Mouse (Mus musculus) kidney, postnatal 36 days (tissue): Measurements from ENCODE around the gene Tmem159.

ENCODE experiments used
- DNase-seq, 2 experiments: peaks; one replicate each; pipeline ENCODE4 v3.0.0; 2021 to 2022; ENCODE audit warnings: mixed read lengths in 2 of 2

Tmem159 gene

GRCm38 (mm10) chr7:120145191-120145590 is 43.0 kb downstream of the Tmem159 start, which contains the start of gene Zp2:
Gene Zp2 (minus strand): TSS chr7:120145291.
- no peak for DNase-seq

- peak; percentile 47 to 66 for DNase-seq
Observed at GRCm38 (mm10) chr7:120150257-120150656, 48.1 kb downstream of the Tmem159 start.

DNA sequence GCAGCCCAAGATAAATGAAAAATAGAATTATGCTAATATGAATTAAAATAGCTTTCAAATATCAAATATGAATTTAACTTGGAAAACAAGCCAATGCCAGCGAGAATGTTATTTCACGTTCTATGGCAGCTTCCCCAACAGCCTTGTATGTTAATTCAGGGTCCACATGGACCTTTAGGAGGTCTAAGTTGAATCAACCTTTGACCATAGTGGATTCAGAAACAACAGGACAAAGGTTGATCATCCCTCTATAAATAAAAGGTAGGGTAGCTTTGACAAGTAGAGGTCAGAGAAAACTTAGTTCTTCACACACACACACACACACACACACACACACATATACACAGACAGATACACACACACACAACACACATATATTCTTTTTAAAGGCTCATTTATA is 48.7 kb downstream of the Tmem159 start:
- DNase-seq = no peak

DNA sequence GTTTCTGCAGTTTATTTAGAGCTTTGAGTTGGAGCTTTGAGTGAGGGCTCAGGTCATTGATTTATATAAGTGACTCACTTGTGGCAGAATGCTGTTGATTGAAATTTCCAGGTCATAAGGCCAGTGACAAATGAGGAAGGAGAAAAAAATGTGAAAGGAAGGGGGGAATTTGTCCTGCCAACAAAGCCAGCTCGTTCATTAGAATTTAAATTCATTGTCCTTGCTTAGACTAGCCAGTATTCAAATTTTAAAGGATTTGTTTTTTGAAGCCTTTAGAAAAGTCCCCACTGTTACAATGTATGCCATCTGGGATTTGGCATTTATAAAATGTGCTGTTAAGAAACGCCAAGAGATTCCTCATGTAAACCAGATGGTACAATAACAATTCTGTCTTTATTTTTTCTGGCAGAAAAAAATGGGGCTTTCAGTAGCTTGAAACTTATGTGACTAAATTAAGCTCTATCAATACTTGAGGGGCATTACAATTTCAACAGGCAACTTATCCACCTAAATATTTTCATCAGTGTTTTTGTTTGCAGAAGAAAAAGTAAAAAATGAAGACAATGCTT is 54.8 kb downstream of the Tmem159 start:
- no peak for DNase-seq

- DNase-seq = no peak
Observed at GRCm38 (mm10) chr7:120157575-120158061, 55.5 kb downstream of the Tmem159 start.

GRCm38 (mm10) chr7:120158121-120158613 is 56.0 kb downstream of the Tmem159 start:
- DNase-seq = no peak

- peak; percentile 38 to 68 for DNase-seq
Observed at GRCm38 (mm10) chr7:120163581-120164251, 61.6 kb downstream of the Tmem159 start.
